Mouse (Mus musculus) cerebellum, postnatal 4 days (tissue): ENCODE data around the gene Gm20662.
"Not testable (repeated sequence)": the region's sequence is repeated elsewhere in the genome, so short reads cannot be mapped to it uniquely, and the experiment has no call there.

Experiments used
- DNase-seq, 2 experiments: peaks; one replicate each; pipeline ENCODE4 v3.0.0; 2022; ENCODE audit warnings: low spot score in 2 of 2, mixed read lengths in 1 of 2

The Gm20662 gene

DNA sequence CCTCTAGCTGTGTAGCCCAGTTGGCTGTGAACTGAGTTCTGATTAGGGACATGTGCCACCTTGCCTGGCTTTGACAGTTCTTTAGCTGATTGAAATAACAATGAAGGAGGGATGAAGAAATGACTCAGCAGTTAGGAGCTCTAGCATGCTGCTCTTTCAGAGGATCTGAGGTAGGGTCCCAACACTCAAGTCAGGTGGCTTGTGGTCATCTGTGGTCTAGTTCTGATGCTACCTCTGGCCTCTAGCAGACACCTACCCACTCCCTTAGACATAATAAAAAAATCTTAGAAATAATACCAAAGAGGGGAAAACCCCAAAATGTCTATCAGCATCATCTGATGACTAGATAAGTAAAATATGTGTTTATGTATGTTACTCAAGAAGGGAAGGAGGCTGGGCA lies 14.2 kb downstream of the Gm20662 start:
- no peak for DNase-seq

DNA sequence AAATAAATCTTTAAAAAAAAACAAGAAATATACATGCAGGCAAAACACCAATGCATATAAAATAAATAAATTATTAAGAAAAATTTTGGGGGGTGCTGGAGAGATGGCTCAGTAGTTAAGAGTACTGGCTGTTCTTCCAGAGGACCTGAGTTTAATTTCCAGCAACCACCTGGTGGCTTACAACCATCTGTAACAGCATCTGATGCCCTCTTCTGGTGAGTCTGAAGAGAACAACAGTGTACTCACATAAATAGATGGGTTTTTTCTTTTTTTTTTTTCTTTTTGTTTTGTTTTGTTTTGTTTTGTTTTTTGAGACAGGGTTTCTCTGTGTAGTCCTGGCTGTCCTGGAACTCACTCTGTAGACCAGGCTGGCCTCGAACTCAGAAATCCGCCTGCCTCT lies 17.4 kb downstream of the Gm20662 start:
- DNase-seq: not testable (repeated sequence)

DNA sequence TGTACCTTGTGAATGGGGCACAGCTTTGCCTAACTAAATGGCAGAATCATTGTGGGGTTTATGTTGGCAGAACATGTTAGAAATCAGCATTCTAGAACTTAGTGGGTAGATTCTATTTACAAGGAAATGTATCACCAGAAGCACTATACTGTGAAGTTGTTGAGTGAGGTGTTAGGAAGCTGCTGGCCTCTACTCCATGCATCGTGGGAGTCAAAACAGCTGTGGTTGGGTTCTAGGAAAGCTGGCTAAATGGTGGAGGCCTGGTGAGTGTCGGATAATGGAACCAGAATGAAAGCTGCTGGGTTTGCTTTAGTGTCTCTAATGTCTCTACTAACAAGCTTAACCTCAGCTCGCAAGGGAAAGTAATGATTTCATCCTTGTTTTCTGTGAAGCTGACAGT lies 21.0 kb downstream of the Gm20662 start:
- no peak for DNase-seq

- no peak for DNase-seq
These were observed 24.6 kb downstream of the Gm20662 start for GRCm38 (mm10) chr9:108020741-108021140.

DNA sequence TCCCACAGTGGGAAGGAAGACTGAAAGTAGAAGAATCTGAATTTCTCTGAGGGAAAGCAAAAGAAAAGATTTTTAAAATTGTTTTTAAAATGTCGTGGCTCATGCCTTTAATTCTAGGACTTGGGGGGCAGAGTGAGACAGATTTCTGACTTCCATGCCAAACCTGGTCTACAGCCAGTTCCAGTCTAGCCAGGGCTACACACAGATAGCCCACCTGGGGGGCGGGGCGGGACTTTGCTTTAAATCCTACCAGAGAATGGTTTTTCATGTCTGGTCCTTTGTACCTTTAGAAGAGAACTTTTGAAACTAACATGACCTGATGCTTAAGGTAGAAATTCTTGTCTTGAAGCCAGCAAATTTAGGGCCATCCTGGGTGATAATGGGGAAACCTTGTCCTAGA lies 27.1 kb downstream of the Gm20662 start:
- no peak for DNase-seq

- no peak for DNase-seq
These were observed 30.4 kb downstream of the Gm20662 start for GRCm38 (mm10) chr9:108026584-108026983.

GRCm38 (mm10) chr9:108027867-108028266 lies 31.7 kb downstream of the Gm20662 start:
- no peak for DNase-seq

GRCm38 (mm10) chr9:108032126-108032525 lies 36.0 kb downstream of the Gm20662 start:
- no peak for DNase-seq

- no peak for DNase-seq
These were observed 39.4 kb downstream of the Gm20662 start for GRCm38 (mm10) chr9:108035331-108036156.

- no peak for DNase-seq
These were observed 48.8 kb downstream of the Gm20662 start for GRCm38 (mm10) chr9:108044751-108045492.

GRCm38 (mm10) chr9:108046582-108046981 lies 50.4 kb downstream of the Gm20662 start:
- DNase-seq: no peak

DNA sequence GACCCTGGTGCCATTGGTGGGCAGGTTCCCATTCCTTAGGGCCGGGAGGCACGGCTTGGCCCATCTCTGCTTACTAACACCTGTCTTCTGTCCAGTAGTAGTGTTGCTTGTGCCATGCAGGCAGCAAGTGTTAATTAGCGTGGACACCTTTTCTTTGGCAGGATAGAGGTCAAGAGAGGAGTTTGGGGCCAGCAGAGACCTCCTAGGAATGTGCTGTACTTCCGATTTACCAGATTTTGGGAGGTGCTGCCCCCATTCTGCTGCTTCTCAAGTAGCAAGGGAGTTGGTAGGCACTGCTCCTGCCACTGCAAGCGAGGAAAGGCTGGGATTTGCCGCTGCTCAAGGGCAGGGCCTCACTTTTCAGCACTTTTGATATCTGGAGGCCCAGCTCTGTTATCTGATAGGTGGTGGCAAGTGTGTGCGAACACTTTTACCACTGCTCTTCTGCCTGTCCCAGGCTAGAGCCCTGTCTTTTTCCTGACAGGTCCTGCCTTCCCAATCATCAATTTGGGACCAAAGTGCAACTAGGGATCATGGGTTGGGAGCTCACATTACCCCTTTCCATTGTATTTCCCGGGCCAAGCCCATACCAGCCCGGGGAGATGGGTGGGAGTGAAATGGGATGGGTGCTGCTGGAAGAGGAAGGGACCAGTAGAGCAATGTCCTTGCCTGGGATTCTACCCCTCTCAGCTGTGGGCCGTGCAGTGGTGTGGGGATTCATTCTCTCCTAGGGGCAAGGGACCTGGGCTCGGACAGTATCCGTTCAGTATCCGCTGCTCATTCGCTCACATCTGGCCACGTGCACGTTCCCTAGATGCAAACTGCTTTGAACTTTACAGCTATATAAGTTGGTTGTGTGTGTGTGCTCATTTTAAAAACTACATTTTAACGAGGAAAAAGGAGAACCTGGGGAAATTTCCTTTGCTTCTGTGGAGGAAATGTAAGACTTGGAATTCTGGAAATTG lies 51.7 kb downstream of the Gm20662 start:
- no peak for DNase-seq

GRCm38 (mm10) chr9:108048566-108048955 lies 52.4 kb downstream of the Gm20662 start:
- no peak for DNase-seq

DNA sequence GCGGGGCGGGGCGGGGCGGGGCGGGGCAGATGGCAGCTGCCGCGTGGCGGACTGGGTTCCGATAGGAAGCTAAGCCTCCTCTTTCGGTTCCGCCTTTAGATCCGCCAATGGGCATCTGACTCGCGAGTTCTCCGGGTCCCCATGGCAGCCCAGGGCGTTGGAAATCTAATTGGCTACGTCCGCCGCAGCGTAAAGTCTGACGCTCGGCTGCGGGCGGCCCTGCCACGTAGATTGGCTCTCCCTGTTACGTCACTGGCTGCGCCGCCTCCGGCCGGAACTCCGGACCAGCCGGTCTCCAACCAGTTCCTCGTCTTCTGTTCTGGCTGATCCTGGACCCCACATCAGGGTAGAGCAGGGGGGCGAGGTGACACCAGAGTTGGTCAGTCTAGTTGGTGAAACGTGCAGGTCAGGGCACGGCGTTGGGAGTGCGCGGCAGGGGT lies 52.9 kb downstream of the Gm20662 start, which contains the start of gene Gmppb:
Gmppb (plus strand) TSS at position 227 of the 440 bp plus-strand sequence.
- DNase-seq: peak; percentile 84 to 92

- DNase-seq: no peak
These were observed 53.6 kb downstream of the Gm20662 start for GRCm38 (mm10) chr9:108049561-108050251.

- DNase-seq: no peak
These were observed 55.2 kb downstream of the Gm20662 start for GRCm38 (mm10) chr9:108051184-108051930.

- DNase-seq: no peak
These were observed 55.7 kb downstream of the Gm20662 start for GRCm38 (mm10) chr9:108051931-108052220.

- no peak for DNase-seq
These were observed 56.3 kb downstream of the Gm20662 start for GRCm38 (mm10) chr9:108052411-108052810.

DNA sequence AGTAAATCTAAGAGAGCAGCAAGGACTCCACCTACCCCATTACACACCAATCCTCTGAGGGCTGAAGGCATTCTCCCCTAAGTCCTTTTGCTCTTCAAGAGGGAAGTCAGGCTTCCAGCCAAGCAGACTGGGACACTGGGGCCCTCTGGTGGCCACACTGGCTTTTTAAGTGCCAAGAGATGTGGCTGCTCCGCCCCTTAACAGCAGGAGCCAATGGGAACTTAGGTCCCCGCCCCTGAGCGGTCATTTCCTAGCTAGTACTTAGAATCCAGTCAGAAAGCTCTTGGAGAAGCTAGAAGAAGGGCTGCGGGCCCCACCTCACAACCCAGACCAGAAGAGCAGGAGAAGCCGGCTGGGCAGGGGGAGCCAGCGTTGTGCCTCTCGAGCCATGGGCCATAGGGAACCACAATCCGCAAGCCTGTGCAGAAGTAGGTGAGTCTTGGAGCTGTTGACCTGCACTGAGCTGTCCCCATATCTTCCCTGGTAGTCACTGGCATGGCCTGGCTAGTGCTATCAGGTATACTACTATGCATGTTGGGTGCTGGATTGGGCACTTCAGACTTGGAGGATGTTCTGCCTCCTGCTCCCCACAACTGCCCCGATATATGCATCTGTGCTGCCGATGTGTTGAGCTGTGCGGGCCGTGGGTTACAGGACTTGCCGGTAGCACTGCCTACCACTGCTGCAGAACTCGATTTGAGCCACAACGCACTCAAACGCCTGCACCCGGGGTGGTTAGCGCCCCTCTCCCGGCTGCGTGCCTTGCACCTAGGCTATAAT lies 56.9 kb downstream of the Gm20662 start, which contains the start of gene Amigo3:
Amigo3 (plus strand) TSS at position 275 of the 780 bp plus-strand sequence.
- peak; percentile 96 to 98 for DNase-seq
